Mouse (Mus musculus): ENCODE data around the gene Gm4450.
"Not testable (repeated sequence)": the region's sequence is repeated elsewhere in the genome, so short reads cannot be mapped to it uniquely, and the experiment has no call there.

Gm4450 gene

DNA sequence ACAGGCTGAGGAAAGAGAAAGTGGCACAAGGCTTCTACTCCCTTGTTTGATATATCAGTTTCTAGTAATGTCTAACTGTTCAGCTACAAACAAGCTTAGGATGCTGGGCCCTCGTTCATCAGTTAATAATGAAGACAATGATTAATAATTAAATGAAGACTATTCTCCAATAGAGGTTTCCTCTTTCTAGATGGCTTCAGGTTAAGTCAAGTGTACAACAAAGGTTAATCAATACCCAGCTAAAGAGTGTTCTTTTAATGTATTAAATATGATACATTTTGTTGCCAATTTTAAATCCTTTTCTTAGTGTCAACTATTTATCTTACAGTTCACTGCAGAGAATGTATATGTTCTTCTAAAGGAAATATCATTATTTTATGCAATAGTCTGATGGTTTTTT is at the start of gene Gm4450:
Gm4450 (minus strand) TSS at position 101 of the 400 bp plus-strand sequence.
- DNase-seq (ENCODE audit: low spot score) = not testable (repeated sequence)

DNA sequence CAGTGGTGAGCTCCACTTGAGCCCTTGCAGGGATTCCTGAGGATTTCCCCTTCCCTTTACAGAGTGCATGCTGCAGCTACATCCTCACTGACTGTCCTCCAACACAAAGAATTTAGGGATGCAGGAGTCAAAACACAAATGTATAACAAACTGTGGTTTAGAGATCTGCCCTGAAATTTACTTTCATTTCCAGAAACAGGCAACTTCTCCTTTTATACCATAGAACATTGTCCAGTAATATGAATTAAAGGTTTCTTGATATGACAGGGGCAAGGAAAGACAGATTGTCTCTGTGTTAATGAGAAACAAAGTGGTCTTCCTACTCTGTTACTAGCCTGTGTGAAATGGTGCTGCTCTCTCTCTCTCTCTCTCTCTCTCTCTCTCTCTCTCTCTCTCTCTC is 40.5 kb upstream of the Gm4450 start:
- DNase-seq (ENCODE audit: low spot score) = not testable (repeated sequence)

DNA sequence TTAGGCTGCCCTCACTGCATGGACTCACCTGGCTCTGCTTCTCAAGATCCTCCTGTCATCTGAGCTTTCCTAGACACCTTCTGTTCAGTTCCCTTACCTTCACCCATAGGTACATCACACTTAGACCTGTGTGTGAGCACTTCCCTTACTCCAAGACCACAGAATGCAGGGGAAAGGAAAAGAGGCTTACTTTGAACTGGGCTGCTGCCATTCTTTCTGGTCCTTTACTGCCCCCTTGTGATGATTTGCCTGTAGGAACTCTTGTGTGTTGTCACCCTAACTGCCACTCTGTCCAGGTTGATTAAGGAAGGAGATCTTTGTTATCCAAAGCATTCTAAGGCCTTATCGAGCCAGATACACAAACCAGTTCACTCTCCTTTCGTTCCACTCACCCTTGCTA is 39.8 kb upstream of the Gm4450 start:
- DNase-seq (ENCODE audit: low spot score) = not testable (repeated sequence)

DNA sequence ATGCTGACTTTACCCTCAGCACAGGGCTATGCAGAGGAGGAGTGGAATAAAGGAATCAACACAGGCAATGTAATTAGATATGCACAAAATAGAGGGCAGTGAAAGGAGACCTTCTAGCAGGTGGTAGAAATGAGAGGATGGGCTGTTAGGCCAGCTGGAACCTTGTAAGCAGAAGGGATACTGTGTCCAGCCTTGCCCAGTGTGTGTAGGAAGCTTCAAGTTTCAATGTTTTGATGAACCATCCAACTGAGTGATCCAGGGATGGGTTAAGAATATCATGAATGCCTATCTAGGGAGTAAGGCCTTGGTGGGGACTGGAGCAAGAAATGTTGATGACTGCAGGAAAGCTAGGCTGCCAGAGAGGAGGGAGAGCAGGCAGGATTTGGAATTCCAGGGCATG is 38.1 kb upstream of the Gm4450 start:
- DNase-seq (ENCODE audit: low spot score) = not testable (repeated sequence)

DNA sequence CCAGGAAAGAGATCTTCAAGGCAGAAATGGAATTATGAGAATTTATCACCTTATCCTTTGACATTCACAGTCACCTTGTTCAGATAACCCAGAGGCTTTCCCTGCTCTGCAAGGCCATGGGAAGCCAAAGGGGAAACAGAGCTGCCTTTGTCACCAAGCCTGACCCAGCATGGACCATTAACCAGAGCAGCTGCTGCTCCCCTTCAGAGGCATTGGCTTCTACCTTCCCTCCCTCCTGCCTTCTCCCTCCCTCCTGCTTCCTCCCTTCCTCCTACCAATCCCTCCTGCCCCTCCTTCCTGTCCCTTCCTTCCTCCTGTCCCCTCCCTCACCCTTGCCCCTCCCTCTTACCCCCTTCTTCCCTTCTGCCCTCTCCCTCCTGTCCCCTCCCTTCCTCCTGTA is 37.3 kb upstream of the Gm4450 start:
- not testable (repeated sequence) for DNase-seq (ENCODE audit: low spot score)

DNA sequence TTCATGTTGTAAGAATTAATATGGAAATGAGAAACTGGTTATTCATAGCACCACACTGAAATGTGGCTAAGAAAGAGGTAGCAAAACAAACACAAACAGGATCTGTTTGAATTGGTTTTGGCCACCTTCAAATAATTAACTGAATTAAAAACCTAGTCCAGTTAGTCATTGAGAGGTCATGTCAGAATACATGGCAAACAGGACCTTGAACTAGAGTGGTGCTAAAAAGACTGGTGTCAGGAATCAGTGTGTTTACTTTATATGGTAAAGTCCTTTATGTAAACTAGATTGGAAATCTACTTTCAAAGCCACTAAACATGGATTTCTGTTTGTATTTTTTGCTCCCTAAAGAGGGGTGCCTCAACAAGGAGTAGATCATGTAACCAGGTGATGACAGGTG is 14.6 kb upstream of the Gm4450 start:
- not testable (repeated sequence) for DNase-seq (ENCODE audit: low spot score)

DNA sequence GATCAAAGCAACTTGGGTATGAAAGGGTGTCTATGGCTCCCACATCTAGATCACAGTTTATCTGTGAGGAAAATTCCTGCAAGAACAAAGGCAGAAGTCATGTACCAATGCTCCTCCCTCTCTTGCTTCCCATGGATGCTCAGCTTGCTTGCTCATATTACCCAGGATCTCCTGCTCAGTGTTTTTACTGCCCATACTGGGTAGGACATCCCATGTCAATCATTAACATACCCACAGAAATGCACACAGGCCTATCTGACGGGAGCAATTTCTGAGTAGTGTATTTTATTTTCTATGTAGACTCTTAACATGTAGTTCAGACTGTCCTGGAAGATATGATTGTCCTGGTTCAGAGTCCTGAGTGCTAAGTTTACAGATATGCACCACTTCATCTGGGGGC is 14.1 kb upstream of the Gm4450 start:
- DNase-seq (ENCODE audit: low spot score) = not testable (repeated sequence)

DNA sequence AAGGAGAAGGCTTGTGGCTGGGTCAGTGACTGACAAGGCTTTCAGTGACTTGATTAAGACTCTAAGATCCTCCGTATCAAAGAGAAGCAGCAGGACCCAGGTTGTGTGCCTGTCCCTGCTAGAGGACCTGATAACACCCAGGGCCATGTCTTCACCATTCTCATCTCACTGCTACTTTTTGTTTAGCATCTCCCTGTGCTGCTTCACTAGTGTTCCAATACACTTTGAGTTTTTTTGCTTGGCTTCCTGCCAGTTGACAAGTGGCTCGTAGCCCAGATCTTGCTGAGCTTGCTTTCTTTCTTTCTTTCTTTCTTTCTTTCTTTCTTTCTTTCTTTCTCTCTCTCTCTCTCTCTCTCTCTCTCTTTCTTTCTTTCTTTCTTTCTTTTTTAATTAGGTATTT is 12.4 kb upstream of the Gm4450 start:
- not testable (repeated sequence) for DNase-seq (ENCODE audit: low spot score)

DNA sequence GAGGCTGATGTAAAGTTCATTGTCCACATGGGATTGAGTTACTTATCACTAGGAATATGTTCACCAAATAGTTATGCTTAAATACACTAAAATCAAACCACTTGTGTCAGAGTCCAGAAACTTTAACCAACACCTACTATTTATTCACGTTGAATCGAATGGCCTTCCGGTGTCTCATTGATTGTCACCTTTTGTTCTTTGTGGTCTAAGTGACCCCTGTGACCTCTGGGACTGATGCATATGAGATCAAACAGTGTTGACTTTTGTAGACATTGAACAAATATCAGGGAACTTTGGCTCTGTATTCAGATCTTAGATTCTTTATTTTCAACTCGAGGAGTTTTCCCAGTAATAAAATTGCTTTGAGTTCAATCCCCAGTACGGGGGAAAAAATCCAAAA is 3.1 kb downstream of the Gm4450 start:
- not testable (repeated sequence) for DNase-seq (ENCODE audit: low spot score)

DNA sequence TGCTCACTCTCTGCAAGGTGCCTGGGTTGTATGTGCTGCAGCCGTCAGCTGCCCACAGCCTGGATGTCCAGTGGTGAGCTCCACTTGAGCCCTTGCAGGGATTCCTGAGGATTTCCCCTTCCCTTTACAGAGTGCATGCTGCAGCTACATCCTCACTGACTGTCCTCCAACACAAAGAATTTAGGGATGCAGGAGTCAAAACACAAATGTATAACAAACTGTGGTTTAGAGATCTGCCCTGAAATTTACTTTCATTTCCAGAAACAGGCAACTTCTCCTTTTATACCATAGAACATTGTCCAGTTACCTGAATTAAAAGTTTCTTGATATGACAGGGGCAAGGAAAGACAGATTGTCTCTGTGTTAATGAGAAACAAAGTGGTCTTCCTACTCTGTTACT is 13.0 kb downstream of the Gm4450 start:
- DNase-seq (ENCODE audit: low spot score) = not testable (repeated sequence)

DNA sequence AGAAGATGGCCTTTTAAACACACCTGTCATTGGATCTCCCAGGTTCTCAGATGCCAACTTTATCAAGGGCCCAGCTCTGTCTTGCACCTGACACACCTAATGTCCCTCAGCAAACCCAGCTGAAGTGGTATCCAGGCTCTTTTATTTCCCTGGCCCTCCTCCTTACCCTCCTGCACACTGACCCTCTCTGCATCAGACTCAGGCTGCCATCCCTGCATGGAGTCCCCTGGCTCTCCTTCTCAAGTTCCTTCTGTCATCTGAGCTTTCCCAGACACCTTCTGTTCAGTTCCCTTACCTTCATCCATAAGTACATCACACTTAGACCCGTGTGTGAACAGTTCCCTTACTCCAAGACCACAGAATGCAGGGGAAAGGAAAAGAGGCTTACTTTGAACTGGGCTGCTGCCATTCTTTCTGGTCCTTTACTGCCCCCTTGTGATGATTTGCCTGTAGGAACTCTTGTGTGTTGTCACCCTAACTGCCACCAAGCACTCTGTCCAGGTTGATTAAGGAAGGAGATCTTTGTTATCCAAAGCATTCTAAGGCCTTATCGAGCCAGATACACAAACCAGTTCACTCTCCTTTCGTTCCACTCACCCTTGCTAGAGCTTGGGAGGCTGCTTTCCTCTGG is 13.7 kb downstream of the Gm4450 start:
- not testable (repeated sequence) for DNase-seq (ENCODE audit: low spot score)

DNA sequence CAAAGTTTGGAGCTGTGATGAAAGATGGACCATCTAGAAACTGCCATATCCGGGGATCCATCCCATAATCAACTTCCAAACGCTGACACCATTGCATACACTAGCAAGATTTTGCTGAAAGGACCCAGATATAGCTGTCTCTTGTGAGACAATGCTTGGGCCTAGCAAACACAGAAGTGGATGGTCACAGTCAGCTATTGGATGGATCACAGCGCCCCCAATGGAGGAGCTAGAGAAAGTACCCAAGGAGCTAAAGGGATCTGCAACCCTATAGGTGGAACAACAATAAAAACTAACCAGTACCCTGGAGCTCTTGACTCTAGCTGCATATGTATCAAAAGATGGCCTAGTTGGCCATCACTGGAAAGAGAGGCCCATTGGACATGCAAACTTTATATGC is 14.7 kb downstream of the Gm4450 start:
- not testable (repeated sequence) for DNase-seq (ENCODE audit: low spot score)

DNA sequence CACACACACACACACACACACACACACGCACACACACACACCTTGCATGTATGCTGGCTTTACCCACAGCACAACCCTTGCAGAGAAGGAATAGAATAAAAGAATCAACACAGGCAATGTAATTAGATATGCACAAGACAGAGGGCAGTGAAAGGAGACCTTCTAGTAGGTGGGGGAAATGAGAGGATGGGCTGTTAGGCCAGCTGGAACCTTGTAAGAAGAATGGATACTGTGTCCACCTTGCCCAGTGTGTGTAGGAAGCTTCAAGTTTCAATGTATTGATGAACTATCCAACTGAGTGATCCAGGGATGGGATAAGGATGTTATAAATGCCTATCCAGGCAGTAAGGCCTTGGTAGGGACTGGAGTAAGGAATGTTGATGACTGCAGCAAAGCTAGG is 21.9 kb downstream of the Gm4450 start:
- DNase-seq (ENCODE audit: low spot score) = no peak

DNA sequence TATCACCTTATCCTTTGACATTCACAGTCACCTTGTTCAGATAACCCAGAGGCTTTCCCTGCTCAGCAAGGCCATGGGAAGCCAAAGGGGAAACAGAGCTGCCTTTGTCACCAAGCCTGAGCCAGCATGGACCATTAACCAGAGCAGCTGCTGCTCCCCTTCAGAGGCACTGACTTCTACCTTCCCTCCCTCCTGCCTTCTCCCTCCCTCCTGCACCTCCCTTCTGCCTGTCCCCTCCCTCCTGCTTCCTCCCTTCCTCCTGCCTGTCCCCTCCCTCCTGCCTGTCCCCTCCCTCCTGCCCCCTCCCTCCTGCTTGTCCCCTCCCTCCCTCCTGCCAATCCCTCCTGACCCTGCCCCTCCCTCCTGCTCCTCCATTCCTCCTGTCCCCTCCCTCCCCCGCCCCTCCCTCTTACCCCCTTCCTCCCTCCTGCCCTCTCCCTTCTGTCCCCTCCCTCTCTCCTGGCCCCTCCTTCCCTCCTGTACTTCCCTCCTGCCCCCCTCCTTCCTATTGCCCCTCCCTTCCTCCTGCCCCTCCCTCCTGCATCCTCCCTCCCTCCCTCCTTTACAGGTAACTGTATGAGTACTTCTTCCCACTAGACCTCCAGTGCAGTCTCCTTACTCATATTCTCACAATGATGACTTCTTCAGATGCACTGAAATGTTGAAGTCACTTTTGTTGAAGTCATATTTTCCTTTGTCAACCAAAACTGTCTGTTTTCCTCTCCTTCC is 22.7 kb downstream of the Gm4450 start:
- DNase-seq (ENCODE audit: low spot score) = no peak

DNA sequence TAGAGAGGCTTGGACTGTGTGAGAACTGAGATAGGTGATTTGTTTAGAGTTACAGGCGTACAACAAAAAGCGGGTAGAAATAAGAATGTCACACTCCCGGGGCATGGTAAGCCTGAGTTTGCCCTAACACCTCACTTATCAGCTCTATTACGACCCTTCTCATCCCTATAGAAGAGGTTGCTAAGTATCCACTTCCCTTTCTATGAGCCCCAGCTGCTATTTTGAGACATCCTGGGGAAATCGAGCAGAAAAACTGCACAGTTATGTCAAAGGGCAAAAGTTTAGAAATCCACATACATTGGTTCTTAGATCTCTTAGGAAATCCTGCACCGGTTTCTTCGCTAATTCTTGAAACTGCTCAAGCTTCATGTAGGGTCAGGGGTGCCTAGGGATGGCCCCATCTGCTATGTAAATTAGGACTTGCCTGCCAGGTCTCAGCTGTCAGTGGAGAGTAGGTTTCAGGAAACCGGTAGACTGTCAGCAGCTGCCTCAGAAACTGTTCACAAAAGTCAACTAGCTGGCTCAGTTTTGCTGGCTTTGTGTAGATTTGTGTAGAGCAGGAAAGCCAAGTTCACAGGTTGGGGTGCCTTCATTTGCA is 27.9 kb downstream of the Gm4450 start:
- no peak for DNase-seq (ENCODE audit: low spot score)

DNA sequence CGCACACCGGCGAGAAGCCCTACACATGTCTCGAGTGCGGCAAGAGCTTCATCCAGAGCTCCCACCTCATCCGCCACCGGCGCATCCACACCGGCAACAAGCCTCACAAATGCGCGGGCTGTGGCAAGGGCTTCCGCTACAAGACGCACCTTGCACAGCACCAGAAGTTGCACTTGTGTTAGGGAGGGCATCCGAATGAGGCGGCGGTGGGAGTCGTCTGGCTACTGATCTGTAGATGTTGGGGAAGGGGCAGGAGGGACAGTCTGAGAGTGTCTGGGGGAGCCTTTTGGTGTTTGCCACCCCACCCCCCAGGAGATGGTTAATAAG is 28.5 kb downstream of the Gm4450 start:
- no peak for DNase-seq (ENCODE audit: low spot score)

DNA sequence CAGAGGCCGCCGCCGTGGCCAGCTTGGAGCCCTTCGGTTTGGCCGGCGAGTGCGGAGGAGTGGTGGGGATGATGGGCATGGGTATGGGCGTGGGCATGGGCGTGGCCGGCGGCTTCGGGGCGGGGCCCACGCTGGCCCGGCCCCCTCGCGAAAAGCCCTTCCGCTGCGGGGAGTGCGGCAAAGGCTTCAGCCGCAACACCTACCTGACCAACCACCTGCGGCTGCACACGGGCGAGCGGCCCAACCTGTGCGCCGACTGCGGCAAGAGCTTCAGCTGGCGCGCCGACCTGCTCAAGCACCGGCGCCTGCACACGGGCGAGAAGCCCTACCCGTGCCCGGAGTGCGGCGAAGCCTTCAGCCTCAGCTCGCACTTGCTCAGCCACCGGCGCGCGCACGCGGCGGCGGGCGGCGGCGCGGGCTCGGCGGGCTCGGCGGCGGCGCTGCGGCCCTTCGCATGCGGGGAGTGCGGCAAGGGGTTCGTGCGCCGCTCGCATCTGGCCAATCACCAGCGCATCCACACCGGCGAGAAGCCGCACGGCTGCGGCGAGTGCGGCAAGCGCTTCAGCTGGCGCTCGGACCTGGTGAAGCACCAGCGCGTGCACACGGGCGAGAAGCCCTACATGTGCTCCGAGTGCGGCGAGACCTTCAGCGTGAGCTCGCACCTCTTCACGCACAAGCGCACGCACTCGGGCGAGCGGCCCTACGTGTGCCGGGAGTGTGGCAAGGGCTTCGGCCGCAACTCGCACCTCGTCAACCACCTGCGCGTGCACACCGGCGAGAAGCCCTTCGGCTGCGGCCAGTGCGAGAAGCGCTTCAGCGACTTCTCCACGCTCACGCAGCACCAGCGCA is 29.1 kb downstream of the Gm4450 start:
- DNase-seq (ENCODE audit: low spot score) = peak; percentile 66

DNA sequence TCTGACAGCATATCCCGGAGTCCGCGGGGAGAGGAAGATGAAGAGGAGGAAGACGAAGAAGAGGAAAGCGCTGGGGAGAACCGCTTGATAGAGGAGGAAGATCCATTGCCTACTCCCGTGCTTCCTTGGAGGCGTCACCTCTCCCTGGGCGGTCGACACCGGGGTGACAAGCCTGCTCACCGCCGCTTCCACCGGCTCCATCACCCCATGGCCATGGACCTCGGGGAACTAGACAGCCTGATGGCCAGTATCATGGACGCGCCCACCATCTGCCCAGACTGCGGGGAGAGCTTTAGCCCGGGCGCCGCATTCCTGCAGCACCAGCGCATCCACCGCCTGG is 29.7 kb downstream of the Gm4450 start:
- no peak for DNase-seq (ENCODE audit: low spot score)

DNA sequence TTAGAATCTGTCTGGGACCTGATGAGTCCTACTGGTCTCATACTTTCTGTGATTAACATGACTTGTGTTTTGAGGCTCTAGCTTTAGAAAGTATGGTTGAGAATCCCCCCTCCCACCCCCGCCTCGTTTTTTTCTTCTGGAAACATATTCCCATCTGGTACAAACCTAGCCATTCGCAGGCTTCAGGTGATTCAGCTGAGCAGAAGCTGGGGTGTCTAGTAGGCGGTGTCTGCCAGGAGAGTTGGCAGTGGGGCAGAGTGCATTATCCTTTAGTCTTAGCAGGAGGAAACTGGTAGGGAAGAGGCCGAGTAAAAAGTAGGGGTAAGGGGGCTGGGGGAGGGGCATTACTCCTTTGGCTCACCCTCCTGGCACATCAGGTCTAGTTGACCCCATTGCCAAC is 30.2 kb downstream of the Gm4450 start:
- DNase-seq (ENCODE audit: low spot score) = no peak

DNA sequence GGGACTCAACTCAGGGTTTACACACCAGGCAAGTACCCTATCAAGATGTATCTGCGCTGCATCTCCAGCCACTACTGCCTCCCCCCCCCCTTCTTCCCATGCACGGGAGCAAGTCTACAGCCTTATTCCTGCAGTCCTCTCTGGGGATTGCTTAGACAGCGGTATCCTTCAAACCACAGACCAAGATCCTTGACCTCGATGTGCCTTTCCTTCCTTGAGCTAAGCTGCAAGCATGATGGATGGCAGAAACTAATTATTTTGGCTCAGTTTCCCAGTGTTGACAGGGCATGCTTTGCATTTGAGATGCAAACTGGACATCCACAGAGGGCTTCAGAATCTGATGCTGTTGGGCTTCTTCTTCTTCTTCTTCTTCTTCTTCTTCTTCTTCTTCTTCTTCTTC is 34.0 kb downstream of the Gm4450 start:
- no peak for DNase-seq (ENCODE audit: low spot score)

DNA sequence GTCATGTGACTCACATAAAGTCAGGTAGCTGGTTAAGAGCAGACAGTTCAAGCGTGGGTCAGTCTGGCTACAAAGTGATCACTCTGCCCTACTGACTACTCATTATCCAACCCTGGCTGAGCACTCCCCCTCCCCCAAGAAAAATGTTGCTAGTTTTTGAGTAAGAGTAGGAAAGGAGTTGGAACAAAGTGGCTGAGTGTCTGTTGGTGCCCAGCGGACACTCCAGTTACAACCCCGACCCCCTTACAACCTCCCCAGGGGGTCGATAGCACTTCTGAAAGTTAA is 37.2 kb downstream of the Gm4450 start:
- DNase-seq (ENCODE audit: low spot score) = no peak

DNA sequence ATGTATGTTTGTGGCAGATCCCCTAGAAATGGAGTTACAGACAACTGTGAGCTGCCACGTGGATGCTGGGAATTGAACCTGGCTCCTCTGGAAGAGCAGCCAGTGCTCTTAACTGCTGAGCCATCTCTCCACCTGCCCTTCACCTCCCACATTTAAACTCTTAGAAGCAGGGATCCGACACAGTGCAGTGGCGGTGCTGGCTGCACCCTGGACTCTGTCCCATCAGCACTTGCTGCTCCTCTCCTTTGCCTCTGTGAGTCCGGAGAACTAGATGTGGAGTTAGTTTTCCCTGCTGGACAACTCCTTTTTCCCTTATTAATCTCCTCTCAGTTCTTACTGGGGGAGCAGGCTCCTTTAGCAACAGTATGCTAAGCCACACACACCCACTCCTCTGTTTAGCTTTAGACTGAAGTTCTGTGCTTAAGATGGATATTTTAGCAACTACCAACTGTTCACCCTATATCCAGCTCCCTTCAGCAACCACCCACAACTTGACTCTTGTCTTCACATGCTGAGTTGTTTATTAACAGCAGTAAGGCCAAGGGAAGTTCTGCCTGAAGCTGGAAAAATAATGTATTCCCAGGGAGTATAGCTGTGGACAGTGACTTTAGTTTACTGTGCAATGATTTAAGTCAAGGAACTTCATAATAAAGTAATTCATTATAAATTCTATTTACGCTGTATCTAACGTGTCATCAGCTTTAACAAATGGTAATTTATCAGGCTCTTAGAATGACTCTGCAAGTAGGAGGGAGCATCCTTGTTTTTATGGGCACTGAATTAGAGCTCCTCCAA is 37.7 kb downstream of the Gm4450 start:
- no peak for DNase-seq (ENCODE audit: low spot score)
